Mouse (Mus musculus) hindbrain, embryonic 14.5 days (tissue): ENCODE results near the gene Abca7. TPM values are rescaled to one million over a fixed set of nuclear protein-coding genes. Genes with fewer than 3 reads are reported as not detected.

Experiments
- ATAC-seq: fragments of 200-750 bp; cut with Nextera tagmentation; 2 replicates; pipeline ENCODE4 v1.8.0; 2017; ENCODE audit warnings: moderate number of reproducible peaks, mild to moderate bottlenecking, moderate TSS enrichment, moderate library complexity; ENCODE audit not compliant: low FRiP score
- DNase-seq: peaks from one replicate; pipeline ENCODE4 v3.0.0-alpha.2; 2015; ENCODE audit warnings: low spot score
- H3K27ac ChIP-seq: fragments of 300-500 bp; sonication (generic); 2 replicates; pipeline ENCODE4 v1.5.1; 2014; ENCODE audit warnings: mild to moderate bottlenecking, moderate library complexity
- H3K27me3 ChIP-seq: fragments of 300-500 bp; sonication (generic); 2 replicates; pipeline ENCODE4 v1.6.1; 2014; ENCODE audit warnings: mild to moderate bottlenecking, low read length, mixed read lengths; ENCODE audit not compliant: control insufficient read depth, insufficient read depth
- H3K36me3 ChIP-seq: fragments of 300-500 bp; sonication (generic); replicated peaks from 2 replicates; pipeline ENCODE4 v1.6.1; 2014; ENCODE audit not compliant: control insufficient read depth, insufficient read depth
- H3K4me1 ChIP-seq: fragments of 300-500 bp; sonication (generic); replicated peaks from 2 replicates; pipeline ENCODE4 v1.6.1; 2014; ENCODE audit warnings: antibody characterized with exemption, low read length, mixed read lengths; ENCODE audit not compliant: control insufficient read depth, insufficient read depth
- H3K4me2 ChIP-seq: fragments of 300-500 bp; sonication (generic); replicated peaks from 2 replicates; pipeline ENCODE4 v1.6.1; 2014; ENCODE audit warnings: mild to moderate bottlenecking, moderate library complexity
- H3K4me3 ChIP-seq: fragments of 300-500 bp; sonication (generic); replicated peaks from 2 replicates; pipeline ENCODE4 v1.5.1; 2014; ENCODE audit warnings: mild to moderate bottlenecking, low read length
- H3K9ac ChIP-seq: fragments of 300-500 bp; sonication (generic); 2 replicates; pipeline ENCODE4 v1.6.1; 2014
- H3K9me3 ChIP-seq: fragments of 300-500 bp; sonication (generic); 2 replicates; pipeline ENCODE4 v1.6.1; 2016; ENCODE audit warnings: low read length; ENCODE audit not compliant: control insufficient read depth
- WGBS: fragments of 180-500 bp; shearing (Covaris S2); extraction: QIAGEN DNeasy Blood & Tissue Kit; methylation state at CpG from one replicate; pipeline ENCODE4 v1.1.7; 2014; 5-methylcytosine and 5-hydroxymethylcytosine counted together
- polyA plus RNA-seq: library from polyadenylated mRNA; unstranded; fragments of >200 nt; fragmentation: Nextera tagmentation; extraction: Ambion mirVana; gene quantifications from 2 replicates; pipeline ENCODE4 v1.2.1, GENCODE M21; 2014

The Abca7 gene
- polyA plus RNA-seq, 1 experiment from 2014 or later = 4.1 TPM

- no peak overlapping the region for H3K27ac ChIP-seq
- DNase-seq (no peak), ATAC-seq (no peak)
- H3K9ac ChIP-seq = no peak overlapping the region
- H3K4me3 ChIP-seq = no peak overlapping the region
- no peaks in the 10 kb centered on the region for H3K4me1 ChIP-seq
- 24% methylated on average over 28 of the region's 28 CpGs for WGBS
- peaks cover 60% of the 10 kb centered on the region for H3K27me3 ChIP-seq
- no peak overlapping the region for H3K4me2 ChIP-seq
- H3K36me3 ChIP-seq = peaks cover 22% of the 10 kb centered on the region
- peaks cover 24% of the 10 kb centered on the region for H3K9me3 ChIP-seq
Observed at GRCm38 (mm10) chr10:80014484-80015290, 18.4 kb downstream of the Abca7 start.

GRCm38 (mm10) chr10:80015583-80015982 is 19.3 kb downstream of the Abca7 start:
- Histone ChIP-seq H3K27ac (no peak overlapping the region), H3K4me1 (no peaks in the 10 kb centered on the region), H3K27me3 (peaks cover 69% of the 10 kb centered on the region), H3K4me2 (no peak overlapping the region), H3K9ac (no peak overlapping the region), H3K4me3 (no peak overlapping the region), H3K36me3 (peaks cover 14% of the 10 kb centered on the region), H3K9me3 (peaks cover 15% of the 10 kb centered on the region)
- 87% methylated on average over 10 of the region's 10 CpGs for WGBS
- ATAC-seq (no peak), DNase-seq (no peak)

GRCm38 (mm10) chr10:80016511-80016910 is 20.2 kb downstream of the Abca7 start, which contains the start of gene Arhgap45:
Gene Arhgap45, plus strand, starts transcription at chr10:80016653.
- no peak within 1 kb of the TSS for H3K27ac ChIP-seq
- H3K36me3 ChIP-seq = peaks cover 8% of the 10 kb centered on the region; the same call in 1 of the 2 replicates
- no peak within 1 kb of the TSS for H3K4me3 ChIP-seq
- H3K27me3 ChIP-seq = peaks cover 69% of the 10 kb centered on the region
- peaks cover 6% of the 10 kb centered on the region for H3K9me3 ChIP-seq
- H3K9ac ChIP-seq = no peak within 1 kb of the TSS
- 72% methylated on average over 11 of the region's 11 CpGs for WGBS
- DNase-seq (no peak), ATAC-seq (no peak)
- no peaks in the 10 kb centered on the region for H3K4me1 ChIP-seq
- H3K4me2 ChIP-seq = no peak within 1 kb of the TSS

- 89% methylated on average over 10 of the region's 10 CpGs for WGBS
- Histone ChIP-seq H3K9ac (no peak overlapping the region), H3K36me3 (peaks cover 4% of the 10 kb centered on the region; the same call in 1 of the 2 replicates), H3K4me1 (no peaks in the 10 kb centered on the region), H3K27ac (no peak overlapping the region), H3K4me3 (no peak overlapping the region), H3K4me2 (no peak overlapping the region), H3K9me3 (peaks cover 1% of the 10 kb centered on the region; the same call in 1 of the 2 replicates), H3K27me3 (peaks cover 65% of the 10 kb centered on the region)
- ATAC-seq (no peak), DNase-seq (no peak)
Observed at GRCm38 (mm10) chr10:80016931-80017330, 20.6 kb downstream of the Abca7 start.

GRCm38 (mm10) chr10:80017361-80017760 is 21.1 kb downstream of the Abca7 start:
- no peak overlapping the region for H3K27ac ChIP-seq
- no peak overlapping the region for H3K4me2 ChIP-seq
- H3K4me3 ChIP-seq = no peak overlapping the region
- no peaks in the 10 kb centered on the region for H3K36me3 ChIP-seq
- no peak overlapping the region for H3K9ac ChIP-seq
- no peaks in the 10 kb centered on the region for H3K9me3 ChIP-seq
- no peaks in the 10 kb centered on the region for H3K4me1 ChIP-seq
- 81% methylated on average over 3 of the region's 3 CpGs for WGBS
- no peak for ATAC-seq
- DNase-seq = no peak
- peaks cover 61% of the 10 kb centered on the region for H3K27me3 ChIP-seq

- Histone ChIP-seq H3K27me3 (peaks cover 57% of the 10 kb centered on the region), H3K4me1 (no peaks in the 10 kb centered on the region), H3K9ac (no peak overlapping the region), H3K4me3 (no peak overlapping the region), H3K36me3 (no peaks in the 10 kb centered on the region), H3K27ac (no peak overlapping the region), H3K9me3 (no peaks in the 10 kb centered on the region), H3K4me2 (no peak overlapping the region)
- WGBS = 81% methylated on average over 14 of the region's 14 CpGs
- ATAC-seq (no peak), DNase-seq (no peak)
Observed at GRCm38 (mm10) chr10:80017771-80018170, 21.5 kb downstream of the Abca7 start.

GRCm38 (mm10) chr10:80018739-80019297 is 22.5 kb downstream of the Abca7 start:
- DNase-seq (no peak), ATAC-seq (no peak)
- Histone ChIP-seq H3K4me2 (no peak overlapping the region), H3K27me3 (peaks cover 46% of the 10 kb centered on the region), H3K4me3 (no peak overlapping the region), H3K36me3 (no peaks in the 10 kb centered on the region), H3K4me1 (no peaks in the 10 kb centered on the region), H3K27ac (no peak overlapping the region), H3K9me3 (no peaks in the 10 kb centered on the region), H3K9ac (no peak overlapping the region)
- WGBS = 14% methylated on average over 13 of the region's 15 CpGs

GRCm38 (mm10) chr10:80019471-80020131 is 23.3 kb downstream of the Abca7 start:
- no peaks in the 10 kb centered on the region for H3K4me1 ChIP-seq
- no peak for ATAC-seq
- peak overlapping the region; percentile 36; the same call in 1 of the 2 replicates for H3K9ac ChIP-seq
- 4% methylated on average over 20 of the region's 20 CpGs for WGBS
- no peaks in the 10 kb centered on the region for H3K36me3 ChIP-seq
- no peak overlapping the region for H3K4me3 ChIP-seq
- peaks cover 38% of the 10 kb centered on the region for H3K27me3 ChIP-seq
- DNase-seq = no peak
- H3K9me3 ChIP-seq = no peaks in the 10 kb centered on the region
- H3K4me2 ChIP-seq = no peak overlapping the region; the same call in 1 of the 2 replicates
- no peak overlapping the region for H3K27ac ChIP-seq

GRCm38 (mm10) chr10:80020191-80020590 is 23.9 kb downstream of the Abca7 start:
- Histone ChIP-seq H3K9ac (no peak overlapping the region), H3K9me3 (no peaks in the 10 kb centered on the region), H3K27ac (no peak overlapping the region), H3K4me2 (no peak overlapping the region; the same call in 1 of the 2 replicates), H3K4me1 (no peaks in the 10 kb centered on the region), H3K4me3 (no peak overlapping the region), H3K36me3 (no peaks in the 10 kb centered on the region), H3K27me3 (peaks cover 33% of the 10 kb centered on the region)
- no peak for DNase-seq
- 24% methylated on average over 11 of the region's 11 CpGs for WGBS
- ATAC-seq = no peak
